Mouse (Mus musculus) forebrain, embryonic 16.5 days (tissue): ENCODE results near the gene Arhgap23. TPM values are rescaled to one million over a fixed set of nuclear protein-coding genes. Genes with fewer than 3 reads are reported as not detected.
A peak's percentile ranks its signal among the peaks of the same experiment; 100 is the strongest.

Experiments
- ATAC-seq: fragments of 200-750 bp; cut with Nextera tagmentation; 2 replicates; pipeline ENCODE4 v1.8.0; 2017; ENCODE audit warnings: mild to moderate bottlenecking, moderate library complexity
- H3K27ac ChIP-seq: fragments of 300-500 bp; sonication (generic); 2 replicates; pipeline ENCODE4 v1.5.1; 2014; ENCODE audit warnings: low read length, control low read depth
- H3K27me3 ChIP-seq: fragments of 300-500 bp; sonication (generic); replicated peaks from 2 replicates; pipeline ENCODE4 v1.6.1; 2014; ENCODE audit warnings: low read length; ENCODE audit not compliant: control insufficient read depth, insufficient read depth
- H3K36me3 ChIP-seq: fragments of 300-500 bp; sonication (generic); 2 replicates; pipeline ENCODE4 v1.6.1; 2014; ENCODE audit not compliant: control insufficient read depth, insufficient read depth
- H3K4me1 ChIP-seq: fragments of 300-500 bp; sonication (generic); replicated peaks from 2 replicates; pipeline ENCODE4 v1.6.1; 2014; ENCODE audit warnings: low read length; ENCODE audit not compliant: control insufficient read depth, insufficient read depth
- H3K4me2 ChIP-seq: fragments of 300-500 bp; sonication (generic); 2 replicates; pipeline ENCODE4 v1.6.1; 2014; ENCODE audit warnings: mild to moderate bottlenecking, low read length, control low read depth
- H3K4me3 ChIP-seq: fragments of 300-500 bp; sonication (generic); replicated peaks from 2 replicates; pipeline ENCODE4 v1.5.1; 2014; ENCODE audit warnings: mild to moderate bottlenecking, low read length, control low read depth
- H3K9ac ChIP-seq: fragments of 300-500 bp; sonication (generic); replicated peaks from 2 replicates; pipeline ENCODE4 v1.6.1; 2014; ENCODE audit warnings: low read depth, low read length, control low read depth
- H3K9me3 ChIP-seq: fragments of 300-500 bp; sonication (generic); 2 replicates; pipeline ENCODE4 v1.6.1; 2016; ENCODE audit warnings: low read length; ENCODE audit not compliant: control insufficient read depth
- WGBS: fragments of 180-500 bp; shearing (Covaris S2); extraction: QIAGEN DNeasy Blood & Tissue Kit; methylation state at CpG from one replicate; pipeline ENCODE4 v1.1.7; 2014; 5-methylcytosine and 5-hydroxymethylcytosine counted together
- polyA plus RNA-seq: library from polyadenylated mRNA; unstranded; fragments of >200 nt; fragmentation: Nextera tagmentation; extraction: Ambion mirVana; gene quantifications from 2 replicates; pipeline ENCODE4 v1.2.1, GENCODE M21; 2015

Arhgap23 gene
- polyA plus RNA-seq, 1 experiment from 2014 or later, result 7.5 TPM

- Histone ChIP-seq H3K36me3 (peaks cover 4% of the 10 kb centered on the region), H3K4me2 (peak overlapping the region; percentile 53; the same call in 1 of the 2 replicates), H3K9ac (no peak overlapping the region), H3K9me3 (no peaks in the 10 kb centered on the region), H3K4me3 (no peak overlapping the region), H3K27ac (no peak overlapping the region), H3K4me1 (peaks cover 58% of the 10 kb centered on the region), H3K27me3 (peaks cover 23% of the 10 kb centered on the region)
- no peak for ATAC-seq
- WGBS, result 34% methylated on average over 35 of the region's 35 CpGs
These were observed 120.9 kb downstream of the Arhgap23 start for GRCm38 (mm10) chr11:97536083-97536747.

GRCm38 (mm10) chr11:97536835-97537579 is 121.7 kb downstream of the Arhgap23 start:
- Histone ChIP-seq H3K9me3 (no peaks in the 10 kb centered on the region), H3K27ac (peak overlapping the region; percentile 29; the same call in 1 of the 2 replicates), H3K36me3 (peaks cover 4% of the 10 kb centered on the region), H3K4me3 (peak overlapping the region; percentile 31), H3K9ac (peak overlapping the region; percentile 55), H3K4me2 (peak overlapping the region; percentile 53), H3K4me1 (peaks cover 54% of the 10 kb centered on the region), H3K27me3 (peaks cover 23% of the 10 kb centered on the region)
- peak; percentile 43 for ATAC-seq
- WGBS, result 2% methylated on average over 35 of the region's 36 CpGs

- Histone ChIP-seq H3K9ac (peak overlapping the region; percentile 7; the same call in 1 of the 2 replicates), H3K36me3 (peaks cover 4% of the 10 kb centered on the region), H3K4me2 (peak overlapping the region; percentile 53), H3K4me3 (no peak overlapping the region; the same call in none of the 2 replicates), H3K9me3 (no peaks in the 10 kb centered on the region), H3K27ac (peak overlapping the region; percentile 29; the same call in 1 of the 2 replicates), H3K4me1 (peaks cover 54% of the 10 kb centered on the region), H3K27me3 (peaks cover 23% of the 10 kb centered on the region)
- WGBS, result 11% methylated on average over 12 of the region's 12 CpGs
- no peak; the same call in 1 of the 2 replicates for ATAC-seq
These were observed 122.3 kb downstream of the Arhgap23 start for GRCm38 (mm10) chr11:97537580-97538089.

GRCm38 (mm10) chr11:97539622-97540021 is 124.3 kb downstream of the Arhgap23 start:
- Histone ChIP-seq H3K27ac (no peak overlapping the region), H3K27me3 (peaks cover 13% of the 10 kb centered on the region), H3K9me3 (no peaks in the 10 kb centered on the region), H3K4me3 (no peak overlapping the region), H3K4me2 (no peak overlapping the region), H3K9ac (no peak overlapping the region), H3K4me1 (peaks cover 62% of the 10 kb centered on the region), H3K36me3 (no peaks in the 10 kb centered on the region; the same call in 1 of the 2 replicates)
- WGBS, result 55% methylated on average over 5 of the region's 5 CpGs
- no peak for ATAC-seq

- Histone ChIP-seq H3K9ac (no peak overlapping the region), H3K4me1 (peaks cover 57% of the 10 kb centered on the region), H3K9me3 (no peaks in the 10 kb centered on the region), H3K27me3 (peaks cover 13% of the 10 kb centered on the region), H3K27ac (no peak overlapping the region), H3K4me3 (no peak overlapping the region), H3K36me3 (no peaks in the 10 kb centered on the region), H3K4me2 (no peak overlapping the region)
- 53% methylated on average over 3 of the region's 3 CpGs for WGBS
- no peak for ATAC-seq
These were observed 124.8 kb downstream of the Arhgap23 start for GRCm38 (mm10) chr11:97540136-97540535.

- H3K9ac ChIP-seq, result no peak overlapping the region
- WGBS, result 9% methylated on average over 3 of the region's 3 CpGs
- no peaks in the 10 kb centered on the region for H3K9me3 ChIP-seq
- no peak overlapping the region for H3K4me3 ChIP-seq
- no peak overlapping the region for H3K4me2 ChIP-seq
- peaks cover 55% of the 10 kb centered on the region for H3K4me1 ChIP-seq
- peaks cover 9% of the 10 kb centered on the region for H3K27me3 ChIP-seq
- peak overlapping the region; percentile 35; the same call in 1 of the 2 replicates for H3K27ac ChIP-seq
- no peaks in the 10 kb centered on the region for H3K36me3 ChIP-seq
- peak; percentile 54 for ATAC-seq
These were observed 125.3 kb downstream of the Arhgap23 start for GRCm38 (mm10) chr11:97540604-97541003.

- Histone ChIP-seq H3K4me1 (peaks cover 55% of the 10 kb centered on the region), H3K4me3 (no peak overlapping the region), H3K36me3 (no peaks in the 10 kb centered on the region), H3K27ac (no peak overlapping the region), H3K9ac (no peak overlapping the region), H3K27me3 (0 out of 2 replicates have a peak, but pooled peaks cover 3% of the 10 kb centered on the region), H3K4me2 (no peak overlapping the region), H3K9me3 (no peaks in the 10 kb centered on the region)
- ATAC-seq, result no peak
- 86% methylated on average over 22 of the region's 22 CpGs for WGBS
These were observed 127.1 kb downstream of the Arhgap23 start for GRCm38 (mm10) chr11:97542171-97543150.

GRCm38 (mm10) chr11:97543181-97543733 is 127.9 kb downstream of the Arhgap23 start:
- Histone ChIP-seq H3K36me3 (no peaks in the 10 kb centered on the region), H3K27me3 (0 out of 2 replicates have a peak, but pooled peaks cover 2% of the 10 kb centered on the region), H3K27ac (no peak overlapping the region), H3K9me3 (no peaks in the 10 kb centered on the region), H3K4me2 (no peak overlapping the region), H3K4me3 (no peak overlapping the region), H3K4me1 (peaks cover 51% of the 10 kb centered on the region), H3K9ac (no peak overlapping the region)
- 37% methylated on average over 12 of the region's 12 CpGs for WGBS
- peak; percentile 44 for ATAC-seq
